ENCODE assay signal across 17 mouse cellular contexts in genomic region chr12:110575926-110576325, GRCm38 (mm10).
"Had no signal": no experiment of that assay in that cellular context is flagged by ENCODE, and none has a peak within 500 bp of the region (broad histone marks: within the 10 kb centered on the region; RNA-seq: fewer than 3 reads in every experiment).

No protein-coding gene starts in this region.

- H3K27ac ChIP-seq: lung, embryonic 15.5 days; macrophage; midbrain, embryonic 12.5 days; midbrain, embryonic 15.5 days; neural tube, embryonic 12.5 days; stomach, embryonic 15.5 days; stomach, postnatal 0 days had no signal

- H3K9me3 ChIP-seq: lung, embryonic 15.5 days; megakaryocyte, embryonic 14.5 days; midbrain, embryonic 12.5 days; midbrain, embryonic 15.5 days; neural tube, embryonic 12.5 days; stomach, embryonic 15.5 days had no signal

- H3K4me3 ChIP-seq: lung, embryonic 15.5 days; megakaryocyte, embryonic 14.5 days; midbrain, embryonic 12.5 days; midbrain, embryonic 15.5 days; neural tube, embryonic 12.5 days; stomach, embryonic 15.5 days had no signal

- DNase-seq: liver, postnatal 0 days; lung, adult 2 months; lung, postnatal 14 days; lung, postnatal 36 days; right cerebral cortex, postnatal 14 days; thymus, adult 2 months; thymus, postnatal 25 days; thymus, postnatal 4 days had no signal

- H3K9ac ChIP-seq: liver, postnatal 0 days; lung, embryonic 15.5 days; midbrain, embryonic 12.5 days; midbrain, embryonic 15.5 days; neural tube, embryonic 12.5 days; stomach, embryonic 15.5 days had no signal

- H3K4me1 ChIP-seq: lung, embryonic 15.5 days; megakaryocyte, embryonic 14.5 days; midbrain, embryonic 12.5 days; midbrain, embryonic 15.5 days; neural tube, embryonic 12.5 days; stomach, embryonic 15.5 days had no signal

- ATAC-seq: liver, postnatal 0 days; lung, postnatal 0 days; midbrain, embryonic 15.5 days had no signal

- H3K4me2 ChIP-seq: lung, embryonic 15.5 days; midbrain, embryonic 12.5 days; midbrain, embryonic 15.5 days; neural tube, embryonic 12.5 days; stomach, embryonic 15.5 days had no signal

- H3K27me3 ChIP-seq: lung, embryonic 15.5 days; megakaryocyte, embryonic 14.5 days; midbrain, embryonic 12.5 days; midbrain, embryonic 15.5 days; neural tube, embryonic 12.5 days; stomach, embryonic 15.5 days had no signal
